Mouse (Mus musculus) right cerebral cortex, postnatal 25 days (tissue): ENCODE results near the gene Clec4a2.
"Not testable (repeated sequence)": the region's sequence is repeated elsewhere in the genome, so short reads cannot be mapped to it uniquely, and the experiment has no call there.

Experiments
- DNase-seq: peaks from one replicate; pipeline ENCODE4 v3.0.0; 2022

Clec4a2 gene

DNA sequence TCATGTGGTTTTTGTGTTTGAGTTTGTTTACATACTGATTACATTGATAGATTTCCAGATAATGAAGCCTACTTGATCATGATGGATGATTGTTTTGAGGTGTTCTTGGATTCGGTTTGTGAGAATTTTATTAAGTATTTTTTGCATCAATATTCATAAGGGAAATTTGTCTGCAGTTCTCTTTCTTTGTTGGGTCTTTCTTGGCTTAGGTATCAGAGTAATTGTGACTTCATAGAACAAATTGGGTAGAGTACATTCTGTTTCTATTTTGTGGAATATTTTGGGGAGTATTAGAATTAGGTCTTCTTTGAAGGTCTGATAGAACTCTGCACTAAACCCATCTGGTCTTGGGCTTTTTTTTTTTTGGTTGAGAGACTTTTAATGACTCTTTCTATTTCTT, at the start of gene Clec4a2:
Gene Clec4a2 (plus strand): TSS at position 301 of the 400 bp plus-strand sequence.
- DNase-seq = not testable (repeated sequence)

DNA sequence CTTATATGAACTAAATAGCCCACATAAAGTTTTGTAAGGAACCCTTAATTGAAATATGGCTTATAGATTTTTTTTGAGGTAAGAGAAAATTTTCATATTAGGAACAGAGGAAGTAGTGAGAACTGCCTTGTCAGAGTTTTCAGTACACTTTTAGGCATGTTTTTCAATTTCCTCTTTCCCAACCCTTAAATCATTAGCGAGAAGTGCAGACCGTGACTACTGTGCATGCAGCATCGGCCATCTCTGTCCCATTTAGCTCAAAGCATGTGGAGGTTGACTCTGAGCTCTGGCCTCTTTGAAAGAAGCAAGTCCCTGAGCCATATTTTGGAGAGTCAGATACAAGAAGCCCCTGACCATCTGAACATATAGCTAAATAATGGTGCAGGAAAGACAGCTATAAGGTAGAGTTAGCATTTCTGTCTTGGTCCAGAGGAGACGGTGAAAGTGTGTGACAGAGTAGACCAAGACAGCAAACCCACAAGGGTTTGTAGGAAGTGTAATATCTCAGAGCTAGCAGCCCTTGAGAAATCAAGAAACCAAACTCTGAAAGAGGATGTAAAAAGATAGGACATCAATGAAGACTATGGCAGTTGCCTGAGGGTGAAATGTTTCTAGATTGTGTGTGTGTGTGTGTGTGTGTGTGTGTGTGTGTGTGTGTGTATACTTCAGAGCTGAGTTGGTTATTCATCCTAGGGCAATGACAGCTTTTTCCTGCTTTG, 10.9 kb upstream of the Clec4a2 start:
- DNase-seq = no peak

DNA sequence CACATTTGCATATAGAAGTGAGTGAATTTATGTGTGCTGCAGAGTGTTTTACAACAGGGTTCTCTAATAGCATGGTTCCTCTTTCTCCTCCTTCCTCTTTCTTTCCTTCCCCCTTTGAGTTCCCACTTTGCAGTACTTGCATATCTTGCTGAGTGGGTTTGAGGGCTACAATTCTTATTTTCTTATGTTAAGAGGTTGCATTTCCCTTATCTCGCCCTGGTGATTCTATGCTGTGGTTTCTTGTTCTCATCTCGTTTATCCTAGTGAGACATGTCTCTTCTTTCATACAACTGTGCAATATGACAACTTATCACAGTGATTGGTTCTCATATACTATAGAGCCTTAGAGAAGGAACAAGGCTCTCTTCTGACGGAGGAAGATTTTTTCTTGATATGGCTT, 17.0 kb downstream of the Clec4a2 start:
- no peak for DNase-seq

DNA sequence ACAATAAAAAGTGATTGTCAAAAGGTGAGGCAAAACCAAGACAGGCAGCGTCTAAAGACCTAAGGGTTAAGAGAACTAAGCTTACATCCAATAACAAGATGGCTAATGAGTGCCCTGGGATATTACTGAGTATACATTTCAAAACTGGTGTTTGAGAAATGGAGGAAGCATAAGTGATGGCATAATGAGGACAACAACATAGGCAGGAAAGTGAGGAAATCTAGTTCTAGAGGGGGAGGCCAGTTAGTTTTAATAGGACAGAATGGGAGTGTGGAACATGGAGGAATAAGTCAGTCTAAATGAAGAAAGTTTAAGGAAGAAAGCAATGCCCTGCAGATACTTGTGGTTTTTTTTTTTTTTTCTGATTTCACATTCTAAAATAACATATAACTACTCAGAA, 20.9 kb downstream of the Clec4a2 start:
- no peak for DNase-seq

DNA sequence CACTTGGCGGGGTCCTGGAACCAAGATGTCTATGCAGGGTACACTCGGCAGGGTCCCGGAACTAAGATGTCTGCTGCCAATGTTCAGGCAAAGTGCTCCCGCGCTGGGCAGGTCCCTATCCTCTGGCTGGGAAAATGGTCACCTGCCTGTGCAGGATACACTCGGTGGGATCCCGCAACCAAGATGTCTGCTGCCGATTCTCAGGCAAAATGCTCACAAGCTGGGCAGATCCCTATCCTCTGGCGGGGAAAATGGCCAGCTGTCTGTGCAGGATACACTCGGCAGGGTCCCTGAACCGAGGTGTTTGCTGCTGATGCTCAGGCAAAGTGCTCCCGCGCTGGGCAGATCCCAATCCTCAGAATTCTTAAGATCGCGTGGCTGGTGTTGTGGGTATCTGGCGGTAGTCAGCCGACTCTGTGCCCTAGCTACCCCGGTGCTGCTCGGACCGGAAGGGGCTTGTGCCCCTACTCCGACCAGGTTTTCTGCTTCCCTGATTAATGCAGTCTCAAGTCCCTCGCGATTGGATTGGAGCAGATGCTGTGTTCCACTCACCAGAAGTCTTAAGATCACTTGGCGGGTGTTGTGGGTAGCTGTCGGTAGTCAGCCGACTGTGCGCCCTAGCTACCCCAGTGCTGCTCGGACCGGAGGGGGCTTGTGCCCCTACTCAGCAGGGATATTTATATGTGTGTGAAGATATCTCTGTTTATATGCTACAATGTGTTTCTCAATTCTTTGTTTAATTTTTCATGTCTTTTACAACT, 31.7 kb downstream of the Clec4a2 start:
- not testable (repeated sequence) for DNase-seq

DNA sequence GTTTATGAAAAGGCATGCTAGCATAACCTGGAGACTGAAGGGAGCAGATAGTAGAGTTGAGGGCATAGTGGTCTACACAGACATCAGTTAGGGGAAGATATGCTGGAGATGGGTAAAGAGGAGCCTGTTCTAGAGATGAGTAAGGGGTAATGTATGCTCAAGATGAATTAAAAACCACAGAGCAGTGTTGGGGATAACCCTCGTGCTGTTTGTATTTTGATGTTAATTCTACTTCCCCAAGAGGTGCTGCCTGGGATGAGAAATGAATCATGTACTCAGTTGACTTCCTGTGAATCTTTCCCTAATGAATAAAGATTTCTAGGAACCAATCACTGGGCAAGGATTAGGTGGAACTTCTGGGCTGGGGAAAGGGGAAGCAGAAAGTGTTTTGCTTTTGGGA, 63.9 kb downstream of the Clec4a2 start:
- no peak for DNase-seq

DNA sequence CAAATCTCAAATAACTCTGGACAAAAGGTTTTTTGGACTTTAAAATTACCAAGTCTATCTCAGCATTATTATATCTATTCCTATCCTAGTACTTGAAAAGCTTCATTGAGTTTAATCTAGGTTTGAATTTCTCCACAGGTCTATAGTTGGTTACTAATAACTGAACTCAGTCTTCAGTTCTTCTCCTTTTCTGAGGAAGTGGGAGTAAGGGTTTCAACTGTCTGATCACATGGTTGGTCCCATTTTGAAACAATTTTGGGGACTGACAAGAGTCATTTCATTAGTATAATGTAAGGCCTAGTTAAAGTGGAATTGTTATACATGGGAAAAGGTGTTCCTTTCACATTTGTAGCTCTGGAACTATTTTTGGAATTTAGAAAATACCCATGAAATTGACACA, 64.8 kb downstream of the Clec4a2 start:
- DNase-seq = no peak

DNA sequence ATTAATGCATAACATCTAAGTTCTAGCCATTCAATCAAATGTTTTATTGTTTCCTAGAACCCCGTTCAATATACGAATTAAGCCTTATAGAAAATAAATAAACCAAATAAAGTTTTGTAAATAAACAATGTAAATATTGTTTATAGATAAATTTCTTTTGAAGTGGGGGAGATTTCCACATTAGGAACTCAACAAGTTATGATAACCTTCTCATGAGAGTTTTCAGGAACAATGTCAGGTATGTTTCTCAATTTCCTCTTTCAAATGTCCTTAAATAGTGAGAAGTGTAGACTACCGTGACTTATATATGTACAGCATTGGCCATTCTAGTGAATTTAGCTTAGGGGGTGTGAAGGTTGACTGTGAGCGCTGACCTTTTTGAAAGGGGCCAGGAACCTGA, 66.4 kb downstream of the Clec4a2 start, which contains the start of gene Clec4b2:
Gene Clec4b2 (plus strand): TSS at position 301 of the 400 bp plus-strand sequence.
- DNase-seq = no peak

DNA sequence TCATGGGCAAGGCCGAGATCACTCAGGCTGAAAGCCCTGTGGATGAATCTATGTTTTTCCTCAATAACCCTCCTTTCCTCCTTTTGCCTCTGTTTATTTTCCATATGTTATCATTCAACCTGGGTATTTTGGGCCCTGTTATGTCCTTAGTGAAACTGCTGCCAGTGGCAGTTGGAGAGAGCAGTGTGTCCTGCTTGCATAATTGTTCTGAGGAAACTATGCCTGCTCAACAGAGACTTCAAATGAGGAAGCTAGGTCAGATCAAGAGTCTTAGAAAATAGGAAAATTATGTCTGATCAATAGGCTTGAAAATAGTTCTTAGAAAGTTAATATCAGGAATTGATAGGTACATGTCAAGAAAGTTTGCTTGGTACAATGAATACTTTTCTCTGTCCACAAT, 69.3 kb downstream of the Clec4a2 start:
- DNase-seq = no peak

DNA sequence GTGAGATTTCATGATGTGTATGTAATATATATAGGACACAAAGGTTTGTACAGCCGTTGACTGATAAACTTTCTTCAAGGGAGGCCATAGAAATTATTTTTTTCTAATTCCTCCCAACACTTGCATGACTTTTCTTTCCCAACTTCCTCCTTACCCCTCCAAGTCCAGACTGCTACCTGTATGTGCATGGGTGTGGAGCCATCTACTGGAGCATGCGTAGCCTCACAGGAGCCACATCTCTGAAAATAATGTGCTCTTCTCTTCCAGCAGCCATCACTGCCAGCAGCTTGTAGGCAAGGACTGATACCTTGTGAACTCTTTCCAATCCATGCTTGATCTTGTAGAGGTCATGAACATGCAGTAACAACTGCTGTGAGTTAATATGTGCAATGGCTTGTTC, 78.6 kb downstream of the Clec4a2 start:
- DNase-seq = not testable (repeated sequence)
